Mouse (Mus musculus) kidney, postnatal 36 days (tissue): Measurements from ENCODE around the gene Tex35.

ENCODE experiments used
- DNase-seq, 2 experiments: peaks; one replicate each; pipeline ENCODE4 v3.0.0; 2021 to 2022; ENCODE audit warnings: mixed read lengths in 2 of 2

The Tex35 gene

DNA sequence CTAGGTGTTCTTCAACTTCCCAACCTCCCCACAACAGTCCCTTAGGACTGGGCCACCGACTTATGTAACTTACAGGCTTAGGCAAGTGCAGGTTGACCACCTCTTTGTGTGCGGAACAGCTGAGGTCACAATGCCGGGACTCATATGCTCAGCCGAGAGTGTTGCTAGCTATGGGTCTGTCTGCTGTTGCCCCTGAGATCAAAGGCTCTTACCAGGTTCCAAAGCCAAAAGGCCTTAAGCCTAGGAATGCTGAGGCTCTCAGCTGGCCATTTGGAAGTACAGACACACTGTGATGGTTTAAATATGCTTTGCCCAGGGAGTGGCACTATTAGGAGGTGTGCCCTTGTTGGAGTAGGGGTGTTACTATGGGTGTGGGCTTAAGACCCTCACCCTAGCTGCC, at the start of gene Tex35:
Gene Tex35 (minus strand): TSS at position 101 of the 400 bp plus-strand sequence.
- no peak for DNase-seq

- DNase-seq, result no peak
Observed at GRCm38 (mm10) chr1:157153781-157154180, 45.3 kb upstream of the Tex35 start.

DNA sequence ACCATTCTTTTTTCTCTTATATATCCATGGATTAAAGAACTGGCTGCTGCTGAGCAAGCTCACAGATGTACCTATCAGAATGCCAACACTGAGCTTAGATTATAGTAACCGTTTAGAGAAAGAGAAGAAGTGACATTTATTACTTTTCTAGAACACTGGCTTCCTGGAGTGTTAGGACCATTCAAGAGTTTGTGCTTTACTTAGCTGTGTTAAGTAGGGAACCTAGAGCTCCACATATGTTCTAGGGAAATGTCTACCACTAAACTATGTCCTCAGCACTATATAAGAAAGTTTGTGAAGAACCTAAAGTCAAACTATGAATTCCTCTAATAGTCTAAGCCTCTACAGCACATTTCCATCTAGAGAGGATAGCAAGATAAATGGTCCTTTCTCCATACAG, 41.6 kb upstream of the Tex35 start:
- DNase-seq, result no peak

DNA sequence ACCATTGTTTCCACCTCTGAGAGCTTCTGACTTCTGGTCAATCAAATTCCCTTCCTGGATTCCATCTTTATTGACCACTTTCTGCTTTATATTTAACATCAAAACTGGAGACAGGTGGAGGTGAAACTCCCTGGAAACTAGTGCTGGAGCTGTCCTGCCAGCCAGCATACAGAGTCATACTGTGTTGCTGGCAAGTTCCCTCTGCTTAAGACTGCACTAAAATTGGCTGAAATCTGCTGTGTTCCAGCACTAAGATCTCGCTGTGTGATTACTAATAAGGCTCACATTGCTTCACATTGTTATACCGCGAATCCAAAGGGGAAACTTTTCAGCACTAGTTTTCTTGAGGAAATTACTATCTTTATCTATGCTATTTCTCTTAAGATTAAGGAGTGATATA, 36.1 kb upstream of the Tex35 start:
- DNase-seq, result no peak

- DNase-seq, result peak; percentile 14
Observed at GRCm38 (mm10) chr1:157143326-157143932, 34.9 kb upstream of the Tex35 start.

- DNase-seq, result no peak
Observed at GRCm38 (mm10) chr1:157141014-157141413, 32.5 kb upstream of the Tex35 start.

DNA sequence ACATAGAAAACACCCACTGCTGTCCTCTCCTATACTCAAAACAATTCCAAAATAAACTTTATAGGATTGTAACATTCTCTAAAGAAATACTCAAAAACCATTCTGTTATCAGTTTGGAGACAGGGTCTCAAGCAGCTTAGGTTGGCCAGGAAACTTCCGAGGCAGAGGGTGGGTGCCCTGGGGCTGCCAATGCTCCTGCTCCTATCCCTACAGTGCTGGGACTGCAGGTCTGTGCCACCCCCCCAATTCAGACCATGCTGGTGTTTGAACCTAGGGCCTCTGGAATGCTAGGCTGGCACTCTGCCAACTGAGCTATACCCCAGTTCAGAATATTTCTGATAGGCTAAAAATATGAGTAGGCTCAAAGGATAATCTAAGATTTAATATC, 29.4 kb upstream of the Tex35 start:
- no peak for DNase-seq

- peak in 1 of 2 experiments; percentile 4 for DNase-seq
Observed at GRCm38 (mm10) chr1:157137132-157137853, 28.8 kb upstream of the Tex35 start.

- DNase-seq, result peak in 1 of 2 experiments; percentile 19
Observed at GRCm38 (mm10) chr1:157128219-157128618, 19.7 kb upstream of the Tex35 start.

DNA sequence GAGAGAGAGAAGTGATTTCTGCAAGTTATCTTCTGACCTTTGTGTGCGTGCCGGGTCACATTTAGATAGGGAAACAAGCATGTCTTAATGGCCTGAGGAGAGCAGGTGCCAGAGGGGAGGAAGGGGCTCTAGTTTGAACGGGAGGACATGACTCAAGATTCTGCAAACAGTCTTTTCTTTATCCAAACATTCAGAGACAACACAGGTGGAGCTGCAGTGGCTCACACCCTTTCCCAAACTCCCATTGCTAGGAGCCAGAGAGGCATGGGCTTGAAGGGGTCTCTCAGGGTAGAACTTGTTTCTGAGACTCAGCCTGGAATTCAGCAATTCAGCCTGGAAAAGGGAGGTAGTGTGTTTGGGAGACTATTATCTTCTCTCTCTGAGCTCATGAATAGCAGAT, 15.4 kb upstream of the Tex35 start:
- DNase-seq, result no peak

DNA sequence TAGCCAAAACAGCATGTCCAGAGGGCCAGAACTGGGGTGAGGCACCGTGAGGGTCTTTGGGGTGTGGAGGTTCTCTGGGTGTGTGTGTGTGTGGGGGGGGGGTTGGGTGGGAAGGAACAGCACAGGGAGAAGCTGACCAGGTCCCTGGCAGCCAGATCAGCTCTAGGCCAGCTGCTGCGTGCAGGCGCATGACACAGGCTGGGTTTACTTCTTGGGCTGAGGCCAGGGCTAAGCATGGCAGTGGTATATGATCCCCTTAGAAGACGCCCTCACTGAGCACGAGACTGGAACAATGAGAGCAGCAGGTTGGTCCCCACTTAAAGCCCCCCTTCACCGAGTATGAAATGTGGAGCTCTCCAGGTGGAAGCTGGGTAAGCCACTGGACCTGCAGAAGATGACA, 10.7 kb upstream of the Tex35 start:
- DNase-seq, result no peak

GRCm38 (mm10) chr1:157117440-157117839, 9.0 kb upstream of the Tex35 start:
- no peak for DNase-seq

DNA sequence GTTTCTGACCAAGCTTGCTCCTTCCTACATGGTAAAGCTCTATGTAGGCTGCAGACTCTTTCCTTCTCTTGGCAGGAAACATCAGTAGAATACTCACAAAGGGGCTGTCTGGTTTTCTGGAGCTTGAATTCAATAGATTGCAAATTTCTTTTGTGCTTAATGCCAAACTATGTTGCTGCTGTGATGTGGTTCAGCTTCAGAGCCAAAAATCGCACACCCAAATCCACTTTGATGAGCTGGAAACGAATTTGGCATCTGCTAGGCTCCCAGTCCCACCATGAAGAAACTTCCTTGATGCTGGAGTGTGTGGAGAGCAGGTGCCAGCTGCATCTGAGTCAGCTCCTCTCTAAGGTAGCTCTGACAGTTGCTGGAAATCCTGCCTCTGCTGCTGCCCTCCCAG, 6.0 kb upstream of the Tex35 start:
- DNase-seq, result no peak

DNA sequence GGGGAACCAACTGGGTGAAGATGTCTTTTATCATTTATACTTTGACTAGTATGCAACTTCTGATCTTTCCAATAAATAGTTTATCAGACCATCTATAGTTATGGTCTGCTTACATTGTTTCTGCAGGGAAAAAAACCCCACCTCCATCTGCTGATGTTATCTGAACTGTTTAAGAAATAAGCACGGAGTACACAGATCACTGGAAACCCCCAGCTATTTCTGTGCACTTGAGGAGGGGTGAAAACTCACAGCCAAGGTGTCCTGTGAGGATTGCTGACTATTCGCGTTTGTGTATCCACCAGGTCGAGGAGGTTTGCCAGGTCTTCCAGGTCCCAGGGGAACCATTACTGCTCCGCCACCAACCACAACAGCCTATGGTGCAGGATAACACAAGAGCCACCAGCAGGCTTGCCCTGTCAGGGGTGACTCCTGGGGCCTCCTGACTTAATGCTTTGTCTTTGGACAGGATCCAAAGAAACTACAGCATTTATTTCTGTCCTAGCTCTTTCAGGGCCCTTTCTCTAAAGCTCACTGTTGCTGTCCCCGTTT, 1.9 kb upstream of the Tex35 start:
- no peak for DNase-seq

DNA sequence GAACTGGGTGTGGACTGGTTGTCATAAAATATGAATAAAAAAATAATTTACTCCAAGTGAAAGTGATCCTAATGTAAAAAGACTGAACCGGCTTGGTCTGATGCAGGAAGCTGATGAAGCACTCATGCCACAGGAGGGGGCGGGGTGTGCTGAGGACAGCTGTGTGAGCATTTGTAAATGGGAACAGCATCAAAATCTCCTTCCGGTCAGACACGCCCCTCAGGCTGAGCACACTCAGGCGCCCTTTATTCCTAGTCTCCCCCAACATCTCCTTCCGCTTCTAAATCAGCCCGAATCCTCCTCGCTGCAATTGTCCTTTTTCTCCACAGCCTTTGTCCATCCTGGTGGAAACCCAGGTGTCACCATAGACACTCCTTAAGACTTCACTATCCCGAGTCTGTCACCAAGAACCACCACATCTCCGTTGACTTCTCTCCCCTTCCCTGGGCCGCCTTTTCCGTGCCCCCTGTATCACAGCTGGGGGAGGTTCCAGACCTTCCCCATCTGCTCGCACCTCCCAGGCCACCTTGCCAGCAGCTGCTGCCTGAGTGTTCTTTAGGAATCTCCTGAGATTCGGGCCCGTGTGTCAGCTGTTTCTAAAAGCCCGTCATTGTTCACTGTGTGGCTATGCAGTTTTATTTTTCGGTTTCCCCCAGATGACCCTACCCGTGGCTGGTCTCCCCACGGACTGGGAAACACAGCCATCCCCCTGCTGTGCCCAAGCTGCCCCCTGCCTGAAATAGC, 7.2 kb downstream of the Tex35 start:
- DNase-seq, result peak; percentile 49 to 62

GRCm38 (mm10) chr1:157095534-157095933, 12.9 kb downstream of the Tex35 start:
- DNase-seq, result no peak

DNA sequence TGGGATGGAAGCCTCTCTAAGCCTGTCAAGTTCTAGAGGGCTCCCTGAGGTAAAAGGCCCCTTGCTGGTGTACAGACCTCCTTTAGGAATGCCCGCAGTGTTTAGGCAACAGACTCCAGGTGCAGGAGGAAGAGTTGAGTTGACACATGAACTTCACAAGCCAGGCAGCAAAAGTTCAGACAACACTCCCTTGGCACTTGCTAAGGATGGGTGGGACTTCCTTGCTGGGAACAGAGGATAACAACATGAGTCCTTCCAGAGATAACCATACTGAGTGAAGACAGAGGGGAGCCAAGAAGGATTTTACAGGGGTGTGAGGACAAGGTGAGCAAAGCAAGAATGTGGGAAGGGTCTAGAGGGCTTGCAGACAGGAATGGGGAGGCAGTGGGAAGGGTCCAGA, 15.9 kb downstream of the Tex35 start:
- peak in 1 of 2 experiments; percentile 24 for DNase-seq

DNA sequence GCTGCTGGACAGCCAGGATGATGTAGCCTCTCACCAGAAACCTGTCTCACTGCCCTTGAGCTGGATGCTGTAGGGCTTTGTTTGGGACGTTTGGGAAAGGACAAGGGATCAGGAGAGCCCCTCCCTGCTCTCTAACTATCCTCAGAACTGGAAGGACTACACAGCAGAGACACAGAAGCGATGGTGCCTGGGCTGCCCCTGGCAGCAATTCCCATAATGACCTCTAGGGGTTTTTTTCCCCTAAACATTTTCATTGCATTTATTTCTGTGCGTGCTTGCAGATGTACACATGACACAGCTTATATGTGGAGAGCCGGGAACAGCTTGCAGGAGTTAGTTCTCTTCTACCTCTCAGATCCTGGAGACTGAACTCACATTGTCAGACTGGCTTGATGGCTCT, 16.3 kb downstream of the Tex35 start:
- DNase-seq, result no peak

DNA sequence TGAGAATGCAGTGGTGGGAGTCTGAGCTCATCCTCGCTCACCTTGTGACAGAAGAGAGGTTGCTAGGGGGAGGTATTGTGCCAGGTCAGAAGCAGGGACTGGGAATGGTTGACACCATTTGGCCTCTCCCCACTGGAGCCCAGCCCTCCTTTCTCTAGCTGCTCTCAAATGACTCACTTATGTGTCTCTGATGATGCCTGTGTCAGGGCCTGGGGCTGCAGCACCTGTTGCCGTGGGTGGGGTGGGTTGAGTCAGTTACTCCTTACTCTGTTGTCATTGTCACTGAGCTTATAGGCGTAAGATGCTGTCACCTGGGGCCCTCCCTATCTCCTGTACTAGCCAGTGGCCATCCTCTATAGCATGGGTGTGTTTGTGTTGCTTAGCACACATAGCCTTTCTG, 17.6 kb downstream of the Tex35 start:
- no peak for DNase-seq

DNA sequence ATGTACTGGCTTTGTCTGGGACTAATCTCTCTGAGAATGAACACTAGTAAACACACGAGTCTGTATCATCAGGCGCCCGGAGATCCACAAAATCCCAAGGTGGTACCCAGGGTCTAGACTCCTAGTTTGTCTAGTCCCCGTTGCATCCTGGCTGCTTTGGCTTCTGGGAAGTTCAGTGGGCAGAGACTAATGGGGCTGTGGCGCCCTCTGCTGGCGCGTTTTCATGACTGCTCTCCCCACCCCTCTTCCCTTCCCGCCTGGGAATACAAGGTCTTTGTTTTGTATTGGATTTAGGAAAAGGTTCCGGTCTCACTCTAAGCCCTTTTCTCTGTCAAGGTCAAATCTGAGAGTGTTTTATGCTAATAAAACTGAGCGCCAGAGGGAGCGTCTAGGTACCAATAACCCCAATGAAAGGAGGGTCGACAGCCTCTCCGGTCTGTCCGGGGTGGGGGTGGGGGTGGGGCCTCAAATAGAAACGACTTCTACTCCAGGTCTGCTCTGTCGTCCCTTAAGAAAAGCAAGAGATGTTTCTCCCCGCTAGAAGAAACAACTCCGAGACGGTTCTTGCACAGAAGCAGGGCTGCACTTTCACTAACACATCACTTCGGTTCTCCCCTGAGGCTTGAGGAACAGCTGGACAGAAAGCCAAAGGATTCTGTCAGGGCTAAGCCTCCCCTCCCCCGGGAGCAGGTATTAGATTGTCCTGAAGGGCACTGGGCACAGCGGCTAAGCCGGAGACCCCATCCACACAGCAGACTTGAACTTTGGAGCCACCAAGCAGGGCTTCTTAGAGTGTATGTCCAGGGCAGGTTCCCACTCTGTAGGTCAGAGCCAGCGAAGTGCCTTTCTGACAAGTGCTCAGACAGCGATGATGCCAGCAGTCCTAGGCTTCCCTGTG, 22.1 kb downstream of the Tex35 start:
- peak; percentile 59 to 87 for DNase-seq

GRCm38 (mm10) chr1:157082931-157083330, 25.5 kb downstream of the Tex35 start:
- no peak for DNase-seq

DNA sequence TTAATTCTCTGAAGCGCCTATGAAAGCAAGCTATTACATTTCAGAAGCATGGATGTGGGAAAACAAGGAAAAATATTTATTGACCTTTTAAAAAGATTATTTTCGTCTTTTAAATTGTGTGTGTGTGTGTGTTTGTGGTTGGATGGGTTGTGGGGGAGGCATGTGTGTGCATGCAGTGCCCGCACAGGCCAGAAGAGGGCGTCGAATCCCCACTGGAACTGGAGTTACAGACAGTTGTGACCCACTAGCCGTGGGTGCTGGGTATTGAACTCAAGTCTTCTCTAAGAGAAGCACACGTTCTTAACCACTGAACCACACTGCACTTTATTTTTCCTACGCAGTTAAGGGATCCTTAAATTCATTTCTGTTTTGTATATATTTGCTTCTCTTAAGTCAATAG, 26.5 kb downstream of the Tex35 start:
- no peak for DNase-seq
